ENCODE assay signal across 19 mouse cellular contexts in genomic region chr14:68361481-68361880, GRCm38 (mm10).
A peak's percentile ranks its signal among the peaks of the same experiment; 100 is the strongest.
DNase-seq lines count a peak whose midpoint lies in the region; ATAC-seq and TF ChIP-seq lines count a peak whose summit lies in the region.
"Had no signal": no experiment of that assay in that cellular context is flagged by ENCODE, and none has a peak within 500 bp of the region (broad histone marks: within the 10 kb centered on the region; RNA-seq: fewer than 3 reads in every experiment).

No protein-coding gene starts in this region.

- DNase-seq in adrenal gland, postnatal 14 days: peak; percentile 19
- DNase-seq in adrenal gland, postnatal 10 days: no peak
- DNase-seq in lung, postnatal 0 days (ENCODE audit: low spot score): peak; percentile 4
- DNase-seq in lung, adult 2 months: no peak
- DNase-seq in frontal cortex, postnatal 25 days (ENCODE audit: low spot score in 2 of 2): no peak
- DNase-seq: cerebellum, adult 18-20 months; gastrocnemius, postnatal 36 days; kidney, adult 2 months; lung, adult 18-20 months; right cerebral cortex, adult 18-20 months; spleen, adult 18-20 months; thymus, postnatal 25 days had no signal

- no peaks in the 10 kb centered on the region for H3K4me1 ChIP-seq in lung, postnatal 0 days (ENCODE audit: insufficient read depth, low read depth, low read length)
- H3K4me1 ChIP-seq in lung, adult 2 months (ENCODE audit: control insufficient read depth, insufficient read depth, low read length): no peaks in the 10 kb centered on the region
- peaks cover 16% of the 10 kb centered on the region for H3K4me1 ChIP-seq in forebrain, embryonic 15.5 days
- peaks cover 8% of the 10 kb centered on the region; the same call in 1 of the 2 replicates for H3K4me1 ChIP-seq in midbrain, embryonic 15.5 days
- H3K4me1 ChIP-seq in kidney, embryonic 15.5 days: no peaks in the 10 kb centered on the region
- H3K4me1 ChIP-seq: heart, embryonic 13.5 days; limb, embryonic 13.5 days had no signal

- no peak for TF ChIP-seq POLR2A in lung, adult 2 months (IDR thresholded peaks at IDR 0.05; ENCODE audit: borderline replicate concordance, extremely low read depth, low read depth, low read length)

- H3K4me2 ChIP-seq in lung, postnatal 0 days (replicated peaks; ENCODE audit: low read depth, low read length): no peak overlapping the region
- no peak overlapping the region for H3K4me2 ChIP-seq in forebrain, embryonic 15.5 days (replicated peaks)
- no peak overlapping the region for H3K4me2 ChIP-seq in midbrain, embryonic 15.5 days
- H3K4me2 ChIP-seq in kidney, embryonic 15.5 days: no peak overlapping the region
- H3K4me2 ChIP-seq: heart, embryonic 13.5 days; limb, embryonic 13.5 days had no signal

- no peaks in the 10 kb centered on the region for H3K27me3 ChIP-seq in lung, postnatal 0 days (replicated peaks; ENCODE audit: insufficient read depth, low read length)
- no peaks in the 10 kb centered on the region for H3K27me3 ChIP-seq in forebrain, embryonic 15.5 days
- H3K27me3 ChIP-seq in midbrain, embryonic 15.5 days (replicated peaks): no peaks in the 10 kb centered on the region
- H3K27me3 ChIP-seq in kidney, embryonic 15.5 days: no peaks in the 10 kb centered on the region
- H3K27me3 ChIP-seq: heart, embryonic 13.5 days; limb, embryonic 13.5 days had no signal

- no peak for TF ChIP-seq EP300 in lung, postnatal 0 days (IDR thresholded peaks at IDR 0.05)

- no peak overlapping the region for H3K9ac ChIP-seq in lung, postnatal 0 days (replicated peaks; ENCODE audit: low read depth)
- no peak overlapping the region for H3K9ac ChIP-seq in forebrain, embryonic 15.5 days (replicated peaks)
- no peak overlapping the region for H3K9ac ChIP-seq in midbrain, embryonic 15.5 days
- no peak overlapping the region for H3K9ac ChIP-seq in kidney, embryonic 15.5 days
- H3K9ac ChIP-seq: heart, embryonic 13.5 days; limb, embryonic 13.5 days had no signal

- H3K4me3 ChIP-seq in lung, postnatal 0 days (ENCODE audit: low read depth, low read length): no peak overlapping the region
- H3K4me3 ChIP-seq in lung, adult 2 months (replicated peaks; ENCODE audit: extremely low read depth, low read depth, low read length): no peak overlapping the region
- H3K4me3 ChIP-seq in forebrain, embryonic 15.5 days: no peak overlapping the region
- no peak overlapping the region for H3K4me3 ChIP-seq in midbrain, embryonic 15.5 days
- H3K4me3 ChIP-seq in kidney, embryonic 15.5 days (replicated peaks): no peak overlapping the region
- H3K4me3 ChIP-seq: heart, embryonic 13.5 days; left cerebral cortex, adult 2 months; limb, embryonic 13.5 days had no signal

- H3K27ac ChIP-seq in lung, postnatal 0 days (ENCODE audit: low read length): no peak overlapping the region
- H3K27ac ChIP-seq in forebrain, embryonic 15.5 days (replicated peaks): peak overlapping the region; percentile 62
- H3K27ac ChIP-seq in midbrain, embryonic 15.5 days: peak overlapping the region; percentile 36; the same call in 1 of the 2 replicates
- no peak overlapping the region for H3K27ac ChIP-seq in kidney, embryonic 15.5 days
- H3K27ac ChIP-seq: heart, embryonic 13.5 days; left cerebral cortex, adult 2 months; limb, embryonic 13.5 days; stomach, postnatal 0 days had no signal

- no peak for TF ChIP-seq CTCF in lung, postnatal 0 days (IDR thresholded peaks at IDR 0.05)
- TF ChIP-seq CTCF in lung, adult 2 months (IDR thresholded peaks at IDR 0.05; ENCODE audit: insufficient read depth, low read length): no peak

- no peaks in the 10 kb centered on the region for H3K36me3 ChIP-seq in lung, postnatal 0 days (ENCODE audit: insufficient read depth, low read length)
- H3K36me3 ChIP-seq in forebrain, embryonic 15.5 days: no peaks in the 10 kb centered on the region
- H3K36me3 ChIP-seq in midbrain, embryonic 15.5 days (replicated peaks): no peaks in the 10 kb centered on the region
- no peaks in the 10 kb centered on the region for H3K36me3 ChIP-seq in kidney, embryonic 15.5 days
- H3K36me3 ChIP-seq: heart, embryonic 13.5 days; limb, embryonic 13.5 days had no signal

- ATAC-seq in lung, postnatal 0 days: no peak
- ATAC-seq in forebrain, embryonic 15.5 days (replicated peaks): peak; percentile 89
- peak; percentile 75 for ATAC-seq in midbrain, embryonic 15.5 days (replicated peaks)
- ATAC-seq in kidney, embryonic 15.5 days (replicated peaks; ENCODE audit: low FRiP score): no peak

- H3K9me3 ChIP-seq in lung, postnatal 0 days (ENCODE audit: low read length): no peaks in the 10 kb centered on the region
- no peaks in the 10 kb centered on the region for H3K9me3 ChIP-seq in forebrain, embryonic 15.5 days
- H3K9me3 ChIP-seq in midbrain, embryonic 15.5 days: no peaks in the 10 kb centered on the region
- H3K9me3 ChIP-seq in kidney, embryonic 15.5 days (replicated peaks): no peaks in the 10 kb centered on the region
- H3K9me3 ChIP-seq: heart, embryonic 13.5 days; limb, embryonic 13.5 days had no signal

- 60% methylated on average over 6 of the region's 6 CpGs for WGBS in lung, postnatal 0 days
- 62% methylated on average over 6 of the region's 6 CpGs for WGBS in lung, adult 2 months
- 20% methylated on average over 6 of the region's 6 CpGs for WGBS in forebrain, embryonic 15.5 days
- 23% methylated on average over 6 of the region's 6 CpGs for WGBS in midbrain, embryonic 15.5 days
- WGBS in kidney, embryonic 15.5 days: 77% methylated on average over 6 of the region's 6 CpGs

Comparison
In these comparisons a context has a peak if more than half of its experiments do, and no peak if none do; other contexts are left out.
1. DNase-seq: peak in adrenal gland, postnatal 14 days (single experiment) and lung, postnatal 0 days (single experiment); none in adrenal gland, postnatal 10 days (single experiment), lung, adult 2 months (single experiment) and frontal cortex, postnatal 25 days (0 of 2).
2. ATAC-seq: peak in forebrain, embryonic 15.5 days (single experiment) and midbrain, embryonic 15.5 days (single experiment); none in lung, postnatal 0 days (single experiment) and kidney, embryonic 15.5 days (single experiment).
3. H3K27ac ChIP-seq: peak in forebrain, embryonic 15.5 days (single experiment) and midbrain, embryonic 15.5 days (single experiment); none in lung, postnatal 0 days (single experiment) and kidney, embryonic 15.5 days (single experiment).